Mouse (Mus musculus): ENCODE data around the gene Lsm11. TPM values are rescaled to one million over a fixed set of nuclear protein-coding genes. Genes with fewer than 3 reads are reported as not detected.
A peak's percentile ranks its signal among the peaks of the same experiment; 100 is the strongest.

Gene Lsm11
- polyA plus RNA-seq, 1 experiment from 2014 or later: 8.0 TPM

GRCm38 (mm10) chr11:45968466-45968865 lies 23.7 kb upstream of the Lsm11 start:
- no peak for DNase-seq (ENCODE audit: low spot score)
- Histone ChIP-seq H3K36me3 (ENCODE audit: control insufficient read depth, insufficient read depth, low read length) (no peaks in the 10 kb centered on the region), H3K4me1 (ENCODE audit: control insufficient read depth, insufficient read depth, low read length) (no peaks in the 10 kb centered on the region), H3K27ac (replicated peaks; ENCODE audit: low read depth, low read length) (no peak overlapping the region), H3K9me3 (ENCODE audit: control insufficient read depth, low read length) (no peaks in the 10 kb centered on the region), H3K4me2 (ENCODE audit: low read depth, severe bottlenecking) (no peak overlapping the region), H3K4me3 (ENCODE audit: low read depth, low read length) (no peak overlapping the region), H3K9ac (ENCODE audit: low read length) (no peak overlapping the region), H3K27me3 (ENCODE audit: control insufficient read depth, insufficient read depth, low read length) (no peaks in the 10 kb centered on the region)
- no peak for ATAC-seq (ENCODE audit: insufficient number of reproducible peaks, low FRiP score, low TSS enrichment, low read depth)
- 89% methylated on average over 3 of the region's 3 CpGs for WGBS

DNA sequence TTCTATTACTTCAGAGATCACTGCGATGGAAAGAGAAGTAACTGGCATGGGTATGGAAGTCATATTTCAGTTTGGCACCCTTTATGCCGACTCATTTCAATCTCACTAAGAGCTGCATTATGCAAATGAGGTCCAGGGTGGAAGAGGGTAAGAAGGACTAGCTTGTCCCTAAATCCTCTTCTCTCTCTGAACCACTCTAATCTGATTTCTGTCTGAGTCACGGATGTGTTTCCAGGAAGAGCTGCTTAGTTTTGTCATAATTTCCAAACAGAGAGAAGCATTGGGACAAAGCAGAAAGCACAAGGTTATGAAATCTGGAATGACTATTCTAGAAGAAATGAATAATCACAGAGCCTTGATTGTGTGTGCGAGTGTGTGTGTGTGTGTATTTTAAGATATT lies 22.2 kb upstream of the Lsm11 start:
- WGBS: 87% methylated on average over 4 of the region's 4 CpGs
- no peaks in the 10 kb centered on the region for H3K9me3 ChIP-seq (ENCODE audit: control insufficient read depth, low read length)
- no peaks in the 10 kb centered on the region for H3K4me1 ChIP-seq (ENCODE audit: control insufficient read depth, insufficient read depth, low read length)
- no peak overlapping the region for H3K27ac ChIP-seq (replicated peaks; ENCODE audit: low read depth, low read length)
- H3K27me3 ChIP-seq (ENCODE audit: control insufficient read depth, insufficient read depth, low read length): no peaks in the 10 kb centered on the region
- H3K36me3 ChIP-seq (ENCODE audit: control insufficient read depth, insufficient read depth, low read length): no peaks in the 10 kb centered on the region
- no peak overlapping the region for H3K4me3 ChIP-seq (ENCODE audit: low read depth, low read length)
- no peak overlapping the region for H3K4me2 ChIP-seq (ENCODE audit: low read depth, severe bottlenecking)
- DNase-seq (ENCODE audit: low spot score) (no peak), ATAC-seq (ENCODE audit: insufficient number of reproducible peaks, low FRiP score, low TSS enrichment, low read depth) (no peak)
- H3K9ac ChIP-seq (ENCODE audit: low read length): no peak overlapping the region

DNA sequence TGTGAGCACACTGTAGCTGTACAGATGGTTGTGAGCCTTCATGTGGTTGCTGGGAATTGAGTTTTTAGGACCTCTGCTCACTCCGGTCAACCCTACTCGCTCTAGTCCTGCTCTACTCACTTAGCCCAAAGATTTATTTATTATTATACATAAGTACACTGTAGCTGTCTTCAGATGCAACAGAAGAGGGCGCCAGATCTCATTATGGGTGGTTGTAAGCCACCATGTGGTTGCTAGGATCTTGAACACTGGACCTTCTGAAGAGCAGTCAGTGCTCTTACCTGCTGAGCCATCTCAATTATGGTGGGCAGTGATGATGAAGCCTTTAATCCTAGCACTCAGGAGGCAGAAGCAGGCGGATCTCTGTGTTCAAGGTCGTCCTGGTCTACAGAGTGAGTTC lies 15.3 kb upstream of the Lsm11 start:
- no peak for ATAC-seq (ENCODE audit: insufficient number of reproducible peaks, low FRiP score, low TSS enrichment, low read depth)
- no peak for DNase-seq (ENCODE audit: low spot score)
- 87% methylated on average over 5 of the region's 5 CpGs for WGBS

DNA sequence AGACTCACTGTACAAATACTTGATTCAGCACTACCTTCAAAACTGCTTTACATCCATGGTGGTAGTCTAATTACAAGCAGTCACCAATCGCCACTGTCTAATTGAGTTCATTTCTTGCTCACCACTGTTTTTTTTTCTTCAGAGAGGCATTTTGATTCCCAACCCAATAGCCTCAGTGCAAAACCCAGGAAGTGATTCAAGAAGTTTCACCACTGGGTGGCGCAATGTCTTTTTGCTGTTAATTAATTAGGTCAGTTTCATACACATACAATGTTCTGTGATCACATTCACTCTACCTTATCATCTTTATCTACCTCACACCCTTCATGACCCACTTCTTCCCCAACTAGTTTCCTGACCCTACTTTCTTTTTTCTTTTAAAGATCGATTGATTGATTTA lies 14.9 kb upstream of the Lsm11 start:
- H3K36me3 ChIP-seq (ENCODE audit: control insufficient read depth, insufficient read depth, low read length): no peaks in the 10 kb centered on the region
- DNase-seq (ENCODE audit: low spot score): no peak

More for the DNA sequence above, 15.3 kb upstream of the Lsm11 start:
- Histone ChIP-seq H3K9ac (ENCODE audit: low read length) (no peak overlapping the region), H3K9me3 (ENCODE audit: control insufficient read depth, low read length) (no peaks in the 10 kb centered on the region), H3K4me1 (ENCODE audit: control insufficient read depth, insufficient read depth, low read length) (no peaks in the 10 kb centered on the region), H3K4me3 (ENCODE audit: low read depth, low read length) (no peak overlapping the region), H3K27ac (replicated peaks; ENCODE audit: low read depth, low read length) (no peak overlapping the region), H3K27me3 (ENCODE audit: control insufficient read depth, insufficient read depth, low read length) (no peaks in the 10 kb centered on the region), H3K36me3 (ENCODE audit: control insufficient read depth, insufficient read depth, low read length) (no peaks in the 10 kb centered on the region), H3K4me2 (ENCODE audit: low read depth, severe bottlenecking) (no peak overlapping the region)

DNA sequence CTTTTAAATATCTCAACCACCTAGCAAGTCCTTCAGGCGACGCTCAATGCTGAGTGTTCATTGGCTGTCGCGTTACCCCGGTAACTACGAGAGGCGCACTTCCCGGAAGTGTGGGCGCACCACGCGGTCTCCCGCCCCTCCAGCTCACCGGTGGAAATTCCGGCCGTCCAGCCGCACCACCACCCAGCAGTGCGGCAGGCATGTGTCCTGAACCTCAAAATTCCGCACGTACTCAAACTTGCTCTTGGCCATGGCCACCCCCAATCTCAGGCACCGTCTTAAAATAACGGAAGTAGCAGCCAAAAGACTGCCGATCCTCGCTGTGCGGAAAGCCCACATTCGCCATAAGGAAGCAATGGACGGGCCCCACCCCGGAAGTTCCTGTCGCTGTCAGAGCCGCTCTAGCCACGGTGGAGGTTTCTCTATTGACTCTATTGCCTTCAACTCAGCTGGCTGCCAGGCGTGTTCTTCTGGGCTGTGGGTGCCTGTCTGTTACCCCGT lies 10.4 kb upstream of the Lsm11 start, which contains the start of gene Thg1l:
Gene Thg1l (minus strand): TSS at position 368 of the 501 bp plus-strand sequence.
- Histone ChIP-seq H3K4me2 (ENCODE audit: low read depth, severe bottlenecking) (peak within 1 kb of the TSS; percentile 46; the same call in 1 of the 2 replicates), H3K27ac (replicated peaks; ENCODE audit: low read depth, low read length) (no peak within 1 kb of the TSS), H3K4me1 (ENCODE audit: control insufficient read depth, insufficient read depth, low read length) (no peaks in the 10 kb centered on the region), H3K36me3 (ENCODE audit: control insufficient read depth, insufficient read depth, low read length) (no peaks in the 10 kb centered on the region; the same call in 1 of the 2 replicates), H3K4me3 (ENCODE audit: low read depth, low read length) (peak within 1 kb of the TSS; percentile 57), H3K9me3 (ENCODE audit: control insufficient read depth, low read length) (no peaks in the 10 kb centered on the region), H3K9ac (ENCODE audit: low read length) (peak within 1 kb of the TSS; percentile 40; the same call in 1 of the 2 replicates), H3K27me3 (ENCODE audit: control insufficient read depth, insufficient read depth, low read length) (no peaks in the 10 kb centered on the region)
- ATAC-seq (ENCODE audit: insufficient number of reproducible peaks, low FRiP score, low TSS enrichment, low read depth) (peak; percentile 96), DNase-seq (ENCODE audit: low spot score) (peak; percentile 95)
- WGBS: 1% methylated on average over 32 of the region's 32 CpGs

More for the DNA sequence above, 14.9 kb upstream of the Lsm11 start:
- Histone ChIP-seq H3K4me2 (ENCODE audit: low read depth, severe bottlenecking) (no peak overlapping the region), H3K9ac (ENCODE audit: low read length) (no peak overlapping the region), H3K9me3 (ENCODE audit: control insufficient read depth, low read length) (no peaks in the 10 kb centered on the region), H3K4me1 (ENCODE audit: control insufficient read depth, insufficient read depth, low read length) (no peaks in the 10 kb centered on the region), H3K27me3 (ENCODE audit: control insufficient read depth, insufficient read depth, low read length) (no peaks in the 10 kb centered on the region), H3K4me3 (ENCODE audit: low read depth, low read length) (no peak overlapping the region), H3K27ac (replicated peaks; ENCODE audit: low read depth, low read length) (no peak overlapping the region)
- 76% methylated on average over 3 of the region's 3 CpGs for WGBS
- no peak for ATAC-seq (ENCODE audit: insufficient number of reproducible peaks, low FRiP score, low TSS enrichment, low read depth)

DNA sequence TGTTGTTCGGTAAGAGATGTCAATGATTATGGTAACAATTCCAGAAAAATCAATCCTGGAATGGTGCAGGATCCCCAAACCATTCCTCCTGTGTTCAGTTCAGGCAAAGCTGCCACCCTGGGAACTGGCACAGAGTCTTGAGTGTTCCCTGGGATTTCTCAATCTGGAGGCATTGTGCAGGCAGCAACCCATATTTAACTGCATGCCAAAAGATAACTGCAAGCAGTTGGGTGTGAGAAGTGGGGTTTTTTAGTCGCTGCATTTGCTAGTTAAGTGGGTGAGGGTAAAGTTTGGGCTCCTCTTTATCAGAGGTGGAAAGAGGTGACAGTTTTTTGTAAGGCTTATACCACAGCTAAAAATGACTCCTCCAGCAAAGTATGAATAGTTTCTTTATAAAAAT lies 2.8 kb upstream of the Lsm11 start:
- DNase-seq (ENCODE audit: low spot score) (no peak), ATAC-seq (ENCODE audit: insufficient number of reproducible peaks, low FRiP score, low TSS enrichment, low read depth) (no peak)
- Histone ChIP-seq H3K4me2 (ENCODE audit: low read depth, severe bottlenecking) (no peak overlapping the region), H3K9ac (ENCODE audit: low read length) (no peak overlapping the region), H3K36me3 (ENCODE audit: control insufficient read depth, insufficient read depth, low read length) (no peaks in the 10 kb centered on the region; the same call in 1 of the 2 replicates), H3K27ac (replicated peaks; ENCODE audit: low read depth, low read length) (no peak overlapping the region), H3K9me3 (ENCODE audit: control insufficient read depth, low read length) (no peaks in the 10 kb centered on the region), H3K4me3 (ENCODE audit: low read depth, low read length) (no peak overlapping the region), H3K27me3 (ENCODE audit: control insufficient read depth, insufficient read depth, low read length) (no peaks in the 10 kb centered on the region), H3K4me1 (ENCODE audit: control insufficient read depth, insufficient read depth, low read length) (peaks cover 6% of the 10 kb centered on the region; the same call in 1 of the 2 replicates)
- WGBS: 83% methylated on average over 2 of the region's 2 CpGs

- H3K9me3 ChIP-seq (ENCODE audit: control insufficient read depth, low read length): no peaks in the 10 kb centered on the region
- H3K36me3 ChIP-seq (ENCODE audit: control insufficient read depth, insufficient read depth, low read length): no peaks in the 10 kb centered on the region; the same call in 1 of the 2 replicates
- no peak overlapping the region for H3K4me3 ChIP-seq (ENCODE audit: low read depth, low read length)
- peaks cover 6% of the 10 kb centered on the region; the same call in 1 of the 2 replicates for H3K4me1 ChIP-seq (ENCODE audit: control insufficient read depth, insufficient read depth, low read length)
- H3K9ac ChIP-seq (ENCODE audit: low read length): no peak overlapping the region
- DNase-seq (ENCODE audit: low spot score) (no peak), ATAC-seq (ENCODE audit: insufficient number of reproducible peaks, low FRiP score, low TSS enrichment, low read depth) (no peak)
- H3K27me3 ChIP-seq (ENCODE audit: control insufficient read depth, insufficient read depth, low read length): no peaks in the 10 kb centered on the region
- no peak overlapping the region for H3K27ac ChIP-seq (replicated peaks; ENCODE audit: low read depth, low read length)
- no peak overlapping the region for H3K4me2 ChIP-seq (ENCODE audit: low read depth, severe bottlenecking)
- WGBS: 77% methylated on average over 4 of the region's 4 CpGs
Observed at GRCm38 (mm10) chr11:45946796-45947195, 2.1 kb upstream of the Lsm11 start.

DNA sequence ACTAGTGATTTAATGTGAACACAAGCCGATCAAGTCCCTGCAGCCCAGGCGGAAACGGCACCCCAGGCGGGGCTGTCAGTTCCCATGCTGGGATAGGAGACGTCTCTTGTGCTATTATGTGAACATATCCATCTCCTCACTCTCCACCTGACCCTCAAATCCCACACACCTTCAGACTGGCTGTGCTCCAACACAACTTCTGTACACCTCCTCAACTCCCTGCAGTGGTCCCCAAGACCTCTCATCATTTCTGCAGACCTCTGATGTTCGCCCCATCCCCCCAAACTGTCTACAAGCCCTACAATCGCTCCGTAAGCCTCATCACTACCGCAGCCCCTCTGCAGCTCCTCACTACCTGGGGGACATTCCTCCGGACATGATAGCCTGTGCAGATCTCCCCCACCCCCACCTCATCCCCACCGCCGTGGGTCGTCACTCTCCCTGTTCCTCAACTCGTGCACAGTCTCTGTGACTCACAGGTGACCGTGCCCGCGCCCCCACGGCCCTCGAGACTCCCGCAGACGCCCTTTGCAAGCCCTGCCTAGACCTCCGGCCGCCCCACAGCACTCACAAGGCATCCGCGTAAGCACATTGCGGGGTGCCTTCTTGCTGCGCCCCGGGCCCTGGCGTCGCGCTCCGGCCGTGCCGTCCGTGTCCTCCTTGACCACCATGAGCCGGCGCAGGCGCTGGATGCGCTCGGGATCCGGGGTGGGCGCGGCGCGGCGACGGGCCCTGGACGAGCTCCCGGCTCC lies 668 bp downstream of the Lsm11 start:
- Histone ChIP-seq H3K27ac (replicated peaks; ENCODE audit: low read depth, low read length) (no peak overlapping the region), H3K9me3 (ENCODE audit: control insufficient read depth, low read length) (no peaks in the 10 kb centered on the region), H3K9ac (ENCODE audit: low read length) (peak overlapping the region; percentile 80), H3K27me3 (ENCODE audit: control insufficient read depth, insufficient read depth, low read length) (no peaks in the 10 kb centered on the region), H3K36me3 (ENCODE audit: control insufficient read depth, insufficient read depth, low read length) (no peaks in the 10 kb centered on the region), H3K4me3 (ENCODE audit: low read depth, low read length) (peak overlapping the region; percentile 88), H3K4me2 (ENCODE audit: low read depth, severe bottlenecking) (peak overlapping the region; percentile 85), H3K4me1 (ENCODE audit: control insufficient read depth, insufficient read depth, low read length) (peaks cover 6% of the 10 kb centered on the region; the same call in 1 of the 2 replicates)
- WGBS: under 1% methylated on average over 49 of the region's 49 CpGs
- DNase-seq (ENCODE audit: low spot score) (peak; percentile 62), ATAC-seq (ENCODE audit: insufficient number of reproducible peaks, low FRiP score, low TSS enrichment, low read depth) (peak; percentile 60)
